Mouse (Mus musculus) bone marrow macrophage, adult 2 months (primary cell): ENCODE results near the gene Ric8b.

Experiments
- CTCF ChIP-seq: IDR thresholded peaks from 2 replicates; pipeline ENCODE4 v1.5.1; 2012; ENCODE audit warnings: low read depth, mild to moderate bottlenecking, low read length, moderate library complexity
- POLR2A ChIP-seq: IDR thresholded peaks from 2 replicates; pipeline ENCODE4 v1.6.1; 2012; ENCODE audit warnings: mild to moderate bottlenecking, low read depth, low read length, borderline replicate concordance

- TF ChIP-seq CTCF (no peak), POLR2A (no peak)
Observed at GRCm38 (mm10) chr10:85006573-85007310, 89.3 kb downstream of the Ric8b start.
